Mouse (Mus musculus) regulatory T cell (primary cell): ENCODE measurements at regions not wholly inside any gene's neighbourhood (a gene's known extent, or its start where the extent isn't known, plus 50 kb on each side); places are given as distances from the start of the nearest gene placed in this dataset.

Experiments
- in situ Hi-C: fragments of 300-600 bp; cut with MboI, MseI; formaldehyde crosslinking; loops from one replicate; pipeline ENCODE4 v1.15.1; 2025; ENCODE audit warnings: high pct_unique_total_duplicates

DNA sequence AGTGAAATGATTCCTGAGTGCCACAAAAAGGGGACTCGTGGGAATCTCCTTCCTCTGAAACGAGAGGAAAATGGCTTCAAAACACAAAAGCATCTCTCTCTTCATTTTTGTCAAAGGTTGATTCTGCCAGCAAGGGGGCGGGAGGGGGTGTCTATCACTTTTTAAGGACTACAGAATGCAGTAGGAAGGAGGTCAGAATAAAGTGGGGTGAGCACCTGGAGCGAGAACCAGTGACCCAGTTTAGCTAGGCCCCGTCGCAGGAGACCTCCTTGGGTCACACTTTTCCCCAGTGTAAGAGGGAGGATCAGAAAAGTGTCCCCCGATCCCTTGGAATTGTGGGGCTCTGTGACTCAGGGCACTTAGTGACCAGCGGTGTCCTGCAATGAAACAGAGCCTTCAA is 133.1 kb downstream of the Tgfb2 start:
- in situ Hi-C loops = no loop called here

DNA sequence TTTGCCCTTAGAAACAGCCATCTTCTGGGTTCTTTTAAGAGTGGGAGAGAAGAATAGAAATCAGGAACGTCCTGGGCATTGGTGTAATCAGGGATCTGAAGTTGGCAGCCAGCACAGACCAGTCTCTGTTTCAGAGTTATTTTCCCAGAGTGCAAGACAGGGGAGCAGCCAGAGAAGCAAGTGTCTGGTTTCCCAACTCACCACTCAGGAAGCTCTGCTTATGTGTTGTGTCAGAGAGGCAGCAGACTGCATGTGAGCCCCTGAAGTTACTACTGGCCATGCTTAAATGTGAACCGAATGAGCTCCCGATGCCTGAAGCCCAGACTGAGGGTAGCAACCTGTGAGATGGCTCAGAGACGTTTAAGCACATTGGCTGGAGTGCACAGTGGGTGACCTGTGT is 133.7 kb downstream of the Tgfb2 start:
- in situ Hi-C loops = no loop called here

GRCm38 (mm10) chr1:186568496-186568895 is 137.3 kb downstream of the Tgfb2 start:
- in situ Hi-C loops = no loop called here

DNA sequence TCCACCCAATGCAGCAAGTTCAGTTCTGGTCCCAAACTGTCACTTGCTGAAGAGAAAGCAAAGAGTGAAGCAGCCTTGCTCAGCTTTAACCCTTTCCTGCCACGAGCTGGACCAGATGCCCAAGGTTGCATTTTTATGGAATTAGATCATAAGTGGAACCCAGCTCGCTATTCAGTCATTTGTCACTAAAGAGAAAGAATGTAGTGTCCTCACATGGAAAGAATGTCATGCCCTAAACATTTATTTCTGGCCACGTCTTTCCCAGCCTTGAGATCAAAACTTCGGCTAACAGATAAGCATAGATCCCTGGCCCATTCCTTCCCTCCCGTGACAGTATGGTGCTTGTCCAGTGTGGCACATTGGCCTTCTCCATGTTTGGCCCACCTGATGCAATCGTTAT is 137.7 kb downstream of the Tgfb2 start:
- in situ Hi-C loops = no loop called here

- in situ Hi-C loops = no loop called here
These were observed 138.5 kb downstream of the Tgfb2 start for GRCm38 (mm10) chr1:186567136-186567826.

DNA sequence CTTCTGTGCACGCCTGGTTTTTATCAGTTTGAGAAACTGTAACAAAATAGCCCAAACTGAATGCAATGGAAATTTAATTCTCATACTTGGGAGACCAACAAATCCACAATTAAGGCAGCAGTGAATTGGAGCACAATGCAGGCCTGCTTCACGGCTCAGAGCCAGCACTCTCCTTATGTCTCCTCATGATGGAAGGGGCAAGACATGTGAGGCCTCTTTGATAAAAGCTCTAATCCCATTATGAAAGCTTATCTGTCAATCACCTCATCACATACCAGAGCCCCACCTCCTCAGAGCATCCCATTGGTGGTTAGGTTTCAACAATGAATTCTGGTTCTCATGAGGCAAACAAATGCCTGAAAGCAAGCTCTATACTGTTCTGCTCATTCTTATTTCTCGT is 143.8 kb downstream of the Tgfb2 start:
- in situ Hi-C loops = no loop called here

- in situ Hi-C loops = no loop called here
These were observed 150.3 kb downstream of the Tgfb2 start for GRCm38 (mm10) chr1:186555441-186555975.

GRCm38 (mm10) chr1:186554520-186555010 is 151.2 kb downstream of the Tgfb2 start:
- in situ Hi-C loops = no loop called here

DNA sequence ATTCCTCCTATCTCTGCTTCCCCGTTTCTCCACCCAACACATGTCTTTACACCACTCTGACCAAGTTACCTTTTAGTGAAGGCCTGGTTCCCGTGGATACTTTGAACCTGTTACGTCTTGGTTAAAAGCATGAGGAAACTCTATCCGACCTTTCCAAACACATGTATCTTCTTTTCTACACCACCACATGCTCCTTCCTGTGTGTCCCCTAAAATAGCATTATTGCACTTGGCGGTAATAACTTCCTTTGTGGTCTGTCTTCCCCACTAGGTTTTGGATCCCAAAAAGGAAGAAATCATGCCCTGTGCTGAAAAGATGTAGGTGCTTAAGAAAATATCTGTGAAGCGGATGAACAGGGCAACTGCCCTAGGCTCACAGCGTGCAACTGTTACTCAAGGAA is 153.1 kb downstream of the Tgfb2 start:
- in situ Hi-C loops = no loop called here

- in situ Hi-C loops = no loop called here
These were observed 155.4 kb downstream of the Tgfb2 start for GRCm38 (mm10) chr1:186550265-186550885.

- in situ Hi-C loops = no loop called here
These were observed 156.6 kb downstream of the Tgfb2 start for GRCm38 (mm10) chr1:186549207-186549606.

GRCm38 (mm10) chr1:186546386-186547185 is 159.2 kb downstream of the Tgfb2 start:
- in situ Hi-C loops = no loop called here

DNA sequence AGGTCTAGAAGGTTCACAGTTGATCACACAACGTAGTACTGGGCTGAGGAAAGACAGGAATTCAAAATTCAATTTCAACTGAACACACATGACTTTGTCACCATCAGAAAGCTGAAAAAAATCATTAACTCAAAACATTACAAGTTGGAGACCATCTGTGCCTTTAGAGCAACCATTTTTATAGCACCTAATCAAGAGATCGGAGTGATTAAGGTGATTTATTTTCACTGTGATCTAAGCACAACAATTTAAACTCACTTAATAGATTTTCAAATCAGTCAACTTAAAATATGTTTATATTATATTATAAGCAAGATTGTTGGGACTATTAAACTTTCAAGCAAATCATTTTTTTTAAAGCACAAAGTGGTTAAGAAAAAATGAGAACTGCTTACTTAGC is 165.7 kb downstream of the Tgfb2 start:
- in situ Hi-C loops = no loop called here

GRCm38 (mm10) chr1:186538233-186538632 is 167.6 kb downstream of the Tgfb2 start:
- in situ Hi-C loops = no loop called here

DNA sequence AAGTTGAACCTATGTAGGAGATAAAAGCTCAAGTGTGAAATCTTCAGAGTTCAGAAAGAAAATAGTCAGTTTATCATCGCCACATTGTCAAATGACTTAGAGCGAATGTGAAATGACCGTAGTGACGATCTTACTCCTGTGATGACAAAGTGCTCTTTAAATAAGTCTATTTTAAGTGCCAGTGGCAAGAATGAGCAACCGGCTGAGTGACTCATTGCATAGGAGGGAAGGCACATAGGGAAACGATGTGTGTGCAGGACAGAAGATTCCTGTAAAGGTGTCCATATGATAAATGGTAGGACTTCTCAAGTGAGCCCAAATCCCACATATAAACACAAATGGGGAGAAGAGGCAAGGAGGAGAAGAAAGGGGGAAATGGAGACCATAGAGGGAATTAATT is 189.8 kb downstream of the Tgfb2 start:
- in situ Hi-C loops = no loop called here

- in situ Hi-C loops = no loop called here
These were observed 190.7 kb downstream of the Tgfb2 start for GRCm38 (mm10) chr1:186515071-186515470.

- in situ Hi-C loops = no loop called here
These were observed 191.9 kb downstream of the Tgfb2 start for GRCm38 (mm10) chr1:186513861-186514260.

DNA sequence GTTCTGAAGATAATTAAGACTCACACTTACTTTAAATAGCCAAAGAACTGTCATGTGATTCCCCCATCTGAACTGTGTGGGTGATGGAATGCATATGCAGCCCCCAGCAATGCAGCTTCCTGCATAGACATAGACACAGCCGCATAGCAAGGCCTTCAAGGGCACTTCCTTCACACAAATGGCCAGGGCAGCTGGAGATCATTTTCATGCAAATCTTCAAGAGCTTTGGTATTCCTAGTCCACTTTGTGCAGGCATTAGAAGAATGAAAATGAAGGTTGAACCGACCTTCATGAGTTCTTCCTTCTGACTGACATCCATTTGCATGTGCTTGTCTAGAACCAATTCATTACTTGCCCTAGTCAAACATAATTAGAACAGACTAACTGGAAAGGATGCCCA is 195.3 kb downstream of the Tgfb2 start:
- in situ Hi-C loops = no loop called here

DNA sequence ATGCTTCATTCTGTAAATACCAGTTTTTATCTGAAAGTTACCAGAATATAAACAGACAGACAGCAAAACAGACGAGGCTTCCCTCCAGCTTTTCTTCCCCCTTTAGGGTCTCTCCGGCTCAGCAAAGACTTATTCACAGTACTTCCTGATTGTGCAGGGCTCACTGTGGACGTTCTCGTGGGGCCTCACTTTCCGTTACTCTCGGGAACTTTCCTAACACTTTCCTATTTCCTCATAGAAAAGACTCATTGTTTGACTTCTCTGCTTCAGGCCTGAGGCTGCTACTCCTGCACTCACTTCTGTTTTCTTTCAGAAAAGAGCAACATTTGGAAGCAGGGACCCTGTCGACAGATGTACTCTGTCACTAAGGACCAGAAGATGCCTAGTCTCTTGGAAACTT is 197.4 kb downstream of the Tgfb2 start:
- in situ Hi-C loops = no loop called here

- in situ Hi-C loops = no loop called here
These were observed 197.8 kb downstream of the Tgfb2 start for GRCm38 (mm10) chr1:186507956-186508355.

- in situ Hi-C loops = no loop called here
These were observed 199.3 kb downstream of the Tgfb2 start for GRCm38 (mm10) chr1:186506517-186506916.

- in situ Hi-C loops = no loop called here
These were observed 199.9 kb downstream of the Tgfb2 start for GRCm38 (mm10) chr1:186505912-186506311.
